In the genomic region with DNA sequence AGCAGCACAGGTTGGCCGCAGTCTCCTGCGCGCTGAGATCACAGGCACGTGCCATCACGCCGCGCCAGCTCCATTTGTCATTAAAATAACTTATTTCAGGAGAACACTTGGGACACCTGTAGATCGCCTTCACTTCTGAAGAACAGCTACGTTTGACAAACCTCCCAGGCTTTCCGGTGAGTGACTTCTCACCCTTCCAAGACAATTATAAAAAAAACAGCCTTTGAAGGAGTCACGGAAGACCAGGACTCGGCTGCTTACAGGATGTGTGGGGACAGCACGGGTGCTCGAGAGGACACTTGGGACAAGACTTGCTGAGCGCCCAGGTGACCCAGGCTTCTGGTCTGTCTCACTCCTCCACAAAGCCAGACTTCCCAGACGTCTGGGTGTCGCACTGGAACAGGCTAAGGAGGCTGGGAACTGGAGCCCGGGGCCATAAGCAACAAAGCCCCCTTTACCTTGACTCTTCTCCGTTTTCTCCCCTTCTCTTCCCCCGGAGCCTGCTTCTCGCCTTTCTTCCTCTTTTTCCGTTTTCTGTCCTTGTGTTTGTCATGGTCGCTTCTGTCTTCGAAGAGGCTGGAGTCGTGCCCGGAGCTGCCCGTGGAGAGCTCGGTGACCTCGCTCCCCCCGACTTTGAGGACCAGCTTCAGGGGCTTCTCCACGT, we compare ENCODE assay signal across 7 mouse cellular contexts. TPM values are rescaled to one million over a fixed set of nuclear protein-coding genes. Genes with fewer than 3 reads are reported as not detected.
DNase-seq lines count a peak whose midpoint lies in the region; ATAC-seq and TF ChIP-seq lines count a peak whose summit lies in the region.

No protein-coding gene starts in this region.

- peak overlapping the region; percentile 100 for H3K4me3 ChIP-seq in bone marrow, adult 2 months (replicated peaks; ENCODE audit: control insufficient read depth, low read depth, low read length)
- peak overlapping the region; percentile 99 for H3K4me3 ChIP-seq in forebrain, embryonic 12.5 days (replicated peaks)
- H3K4me3 ChIP-seq in stomach, embryonic 15.5 days (replicated peaks) = peak overlapping the region; percentile 76

- 0 out of 2 replicates have a peak, but pooled peaks cover 4% of the 10 kb centered on the region for H3K27me3 ChIP-seq in forebrain, embryonic 12.5 days
- no peaks in the 10 kb centered on the region for H3K27me3 ChIP-seq in stomach, embryonic 15.5 days (replicated peaks)

- peaks cover 32% of the 10 kb centered on the region for H3K36me3 ChIP-seq in forebrain, embryonic 12.5 days (replicated peaks)
- peaks cover 19% of the 10 kb centered on the region for H3K36me3 ChIP-seq in stomach, embryonic 15.5 days

- H3K9me3 ChIP-seq in forebrain, embryonic 12.5 days = no peaks in the 10 kb centered on the region
- H3K9me3 ChIP-seq in stomach, embryonic 15.5 days = no peaks in the 10 kb centered on the region

- DNase-seq in right cerebral cortex, postnatal 10 days (ENCODE audit: low spot score in 2 of 2) = peak; percentile 37 to 53
- DNase-seq in right cerebral cortex, postnatal 25 days = no peak
- peak; percentile 34 for DNase-seq in kidney, adult 9 months
- DNase-seq in lung, postnatal 14 days = peak; percentile 16

- TF ChIP-seq POLR2A in bone marrow, adult 2 months (IDR thresholded peaks at IDR 0.05; ENCODE audit: borderline replicate concordance, control insufficient read depth, low read depth, low read length) = no peak

- H3K9ac ChIP-seq in forebrain, embryonic 12.5 days = peak overlapping the region; percentile 96
- peak overlapping the region; percentile 88 for H3K9ac ChIP-seq in stomach, embryonic 15.5 days

- H3K4me1 ChIP-seq in bone marrow, adult 2 months (ENCODE audit: control insufficient read depth, insufficient read depth, low read length) = no peaks in the 10 kb centered on the region; the same call in 1 of the 2 replicates
- H3K4me1 ChIP-seq in forebrain, embryonic 12.5 days = peaks cover 16% of the 10 kb centered on the region
- H3K4me1 ChIP-seq in stomach, embryonic 15.5 days = peaks cover 13% of the 10 kb centered on the region

- ATAC-seq in forebrain, embryonic 12.5 days (ENCODE audit: low FRiP score) = peak; percentile 45; the same call in 1 of the 2 replicates
- no peak for ATAC-seq in stomach, embryonic 15.5 days (ENCODE audit: insufficient read depth, low FRiP score, low read depth)

- H3K27ac ChIP-seq in bone marrow, adult 2 months (ENCODE audit: control insufficient read depth, insufficient read depth, low read depth, low read length, poor library complexity) = peak overlapping the region; percentile 98
- H3K27ac ChIP-seq in forebrain, embryonic 12.5 days = peak overlapping the region; percentile 84
- H3K27ac ChIP-seq in stomach, embryonic 15.5 days = peak overlapping the region; percentile 82

- WGBS in bone marrow, adult 2 months = 1% methylated on average over 31 of the region's 31 CpGs
- WGBS in forebrain, embryonic 12.5 days = 1% methylated on average over 31 of the region's 31 CpGs
- WGBS in stomach, embryonic 15.5 days = under 1% methylated on average over 31 of the region's 31 CpGs

- TF ChIP-seq CTCF in bone marrow, adult 2 months (IDR thresholded peaks at IDR 0.05; ENCODE audit: control insufficient read depth, insufficient read depth, low read length) = no peak

- peak overlapping the region; percentile 93 for H3K4me2 ChIP-seq in forebrain, embryonic 12.5 days
- peak overlapping the region; percentile 79 for H3K4me2 ChIP-seq in stomach, embryonic 15.5 days

RNA-seq across cellular contexts. Expression of gene Brd7, which starts 0.8 kb away (rescaled TPM):
- 128 and 151 TPM in 2 replicates for polyA plus RNA-seq in bone marrow, adult 2 months (2011; ENCODE audit: insufficient read depth, insufficient read length, low replicate concordance, missing spikeins)
- polyA plus RNA-seq in forebrain, embryonic 12.5 days (2016; fragmentation: Nextera tagmentation; extraction: Ambion mirVana) = 86.4 and 87.7 TPM in 2 replicates
- polyA plus RNA-seq in stomach, embryonic 15.5 days (2015; fragmentation: Nextera tagmentation; extraction: Ambion mirVana) = 60.0 and 61.3 TPM in 2 replicates
